Mouse (Mus musculus) bone marrow, adult 2 months (tissue): ENCODE data around the gene Otof. TPM values are rescaled to one million over a fixed set of nuclear protein-coding genes. Genes with fewer than 3 reads are reported as not detected.

Experiments used
- H3K27ac ChIP-seq: fragments of 200-500 bp; 2 replicates; pipeline ENCODE4 v1.5.1; 2012; ENCODE audit warnings: low read depth, mild to moderate bottlenecking, control low read depth, inconsistent platforms, low read length; ENCODE audit not compliant: control insufficient read depth, poor library complexity, insufficient read depth
- H3K4me1 ChIP-seq: fragments of 200-500 bp; 2 replicates; pipeline ENCODE4 v1.6.1; 2011; ENCODE audit warnings: low read length; ENCODE audit not compliant: control insufficient read depth, insufficient read depth
- H3K4me3 ChIP-seq: fragments of 200-500 bp; replicated peaks from 2 replicates; pipeline ENCODE3; 2011; ENCODE audit warnings: mild to moderate bottlenecking, low read depth, low read length, control low read depth; ENCODE audit not compliant: control insufficient read depth
- CTCF ChIP-seq: fragments of 200-500 bp; IDR thresholded peaks from 2 replicates; pipeline ENCODE4 v1.5.1; 2011; ENCODE audit warnings: low read length, control low read depth; ENCODE audit not compliant: control insufficient read depth, insufficient read depth
- POLR2A ChIP-seq: fragments of 200-500 bp; IDR thresholded peaks from 2 replicates; pipeline ENCODE4 v1.6.1; 2011; ENCODE audit warnings: low read depth, mild to moderate bottlenecking, control low read depth, low read length, borderline replicate concordance; ENCODE audit not compliant: control insufficient read depth
- WGBS: fragments of 180-500 bp; shearing (Covaris S2); methylation state at CpG from one replicate; pipeline ENCODE4 v1.1.7; 2018; 5-methylcytosine and 5-hydroxymethylcytosine counted together
- polyA plus RNA-seq: library from polyadenylated mRNA; stranded (reverse); fragments of >200 nt; gene quantifications from 2 replicates; pipeline ENCODE4 v1.2.4, GENCODE M21; 2011; ENCODE audit warnings: low replicate concordance; ENCODE audit not compliant: missing spikeins, insufficient read depth, insufficient read length

Gene Otof
- polyA plus RNA-seq, 1 experiment = not detected

DNA sequence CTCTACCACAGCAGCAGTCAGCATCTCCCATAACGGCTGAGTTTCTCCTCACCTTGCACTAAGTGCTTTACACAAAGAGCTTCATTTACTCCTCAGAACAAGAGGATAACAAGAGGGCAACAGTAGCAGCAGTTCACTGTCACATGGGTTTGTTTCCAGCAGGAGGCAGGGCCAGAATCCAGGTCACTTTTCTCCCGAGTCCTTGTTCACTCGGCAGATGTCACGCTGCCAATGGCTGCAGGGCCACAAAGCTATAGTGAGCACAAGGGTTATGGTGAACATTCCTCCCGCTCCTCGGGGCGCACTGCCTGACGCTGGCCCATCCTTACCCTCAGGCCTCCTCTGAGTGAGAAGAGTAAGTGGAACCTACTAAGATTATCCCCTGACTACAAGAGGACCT, 21.8 kb upstream of the Otof start:
- Histone ChIP-seq H3K4me3 (no peak overlapping the region), H3K4me1 (no peaks in the 10 kb centered on the region), H3K27ac (no peak overlapping the region)
- TF ChIP-seq POLR2A (no peak), CTCF (no peak)
- 80% methylated on average over 8 of the region's 8 CpGs for WGBS

- H3K27ac ChIP-seq = no peak overlapping the region
- H3K4me3 ChIP-seq = no peak overlapping the region
- WGBS = 14% methylated on average over 5 of the region's 5 CpGs
- peak; percentile 86 for TF ChIP-seq CTCF
- no peak for TF ChIP-seq POLR2A
- H3K4me1 ChIP-seq = no peaks in the 10 kb centered on the region
These were observed 20.6 kb upstream of the Otof start for GRCm38 (mm10) chr5:30482319-30482718.

DNA sequence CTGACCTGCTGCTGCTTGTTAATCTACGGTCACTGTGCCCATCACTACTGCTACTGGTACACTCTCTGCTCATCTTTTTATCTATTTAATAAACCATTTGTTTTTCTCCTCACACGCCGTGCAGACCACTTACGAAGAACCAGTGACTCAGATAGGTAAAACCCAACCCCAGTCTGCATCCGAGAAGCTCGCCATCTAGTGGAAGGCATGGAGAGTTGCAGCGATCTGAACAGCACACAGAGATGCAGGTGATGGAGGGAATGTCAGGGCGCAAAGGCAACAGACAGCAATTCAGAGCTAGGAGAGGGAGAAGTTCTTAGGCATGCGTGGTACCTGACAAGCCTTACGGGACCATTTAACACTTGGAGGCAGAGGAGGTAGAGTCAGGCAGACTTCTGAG, 14.8 kb upstream of the Otof start:
- WGBS = 33% methylated on average over 10 of the region's 10 CpGs

DNA sequence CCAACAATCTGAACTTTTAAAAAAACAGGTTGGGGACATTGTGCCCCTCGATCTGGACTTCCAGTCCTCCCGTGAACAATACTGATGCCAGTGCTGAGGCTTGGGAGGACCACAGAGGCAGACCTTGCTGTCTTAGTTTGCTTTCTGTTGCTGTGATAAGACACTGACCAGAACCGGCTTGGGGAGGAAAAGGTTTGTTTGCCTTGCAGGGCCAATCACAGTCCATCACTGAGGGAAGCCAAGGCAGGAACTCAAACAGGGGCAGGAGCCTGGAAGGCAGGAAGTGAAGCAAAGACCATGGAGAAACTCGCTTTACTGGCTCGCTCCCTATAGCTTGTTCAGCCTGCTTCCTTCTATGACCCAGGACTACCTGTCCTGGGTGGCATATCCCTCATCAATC, 10.4 kb upstream of the Otof start:
- H3K27ac ChIP-seq = no peak overlapping the region
- H3K4me3 ChIP-seq = no peak overlapping the region
- TF ChIP-seq CTCF = no peak
- no peak for TF ChIP-seq POLR2A
- WGBS = 40% methylated on average over 5 of the region's 5 CpGs
- no peaks in the 10 kb centered on the region for H3K4me1 ChIP-seq

More for the DNA sequence above, 14.8 kb upstream of the Otof start:
- H3K4me1 ChIP-seq = no peaks in the 10 kb centered on the region
- H3K4me3 ChIP-seq = no peak overlapping the region
- H3K27ac ChIP-seq = no peak overlapping the region
- TF ChIP-seq POLR2A (no peak), CTCF (peak; percentile 78)

DNA sequence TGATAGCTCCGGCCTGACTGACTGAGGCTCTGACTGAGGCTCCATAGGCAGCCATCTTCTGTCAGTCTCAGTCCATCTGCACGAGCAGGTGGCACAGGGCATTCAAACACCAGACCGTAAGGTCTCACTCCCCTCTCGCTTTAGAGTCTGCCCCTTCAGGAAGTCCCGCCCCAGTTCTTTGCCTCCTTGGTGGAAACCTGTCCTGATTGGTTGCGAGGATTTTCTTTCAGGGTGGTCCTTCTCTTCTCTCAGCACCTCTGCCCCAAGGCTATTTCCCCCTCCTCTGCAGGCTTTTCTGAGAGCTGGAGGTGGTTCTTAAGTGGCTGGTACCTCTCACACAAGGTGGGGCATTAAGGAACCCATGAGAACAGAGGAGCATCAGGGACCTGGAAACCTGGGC, 8.7 kb upstream of the Otof start:
- no peak for TF ChIP-seq POLR2A
- TF ChIP-seq CTCF = no peak
- H3K4me1 ChIP-seq = no peaks in the 10 kb centered on the region
- WGBS = 53% methylated on average over 6 of the region's 6 CpGs
- H3K27ac ChIP-seq = no peak overlapping the region
- H3K4me3 ChIP-seq = no peak overlapping the region

DNA sequence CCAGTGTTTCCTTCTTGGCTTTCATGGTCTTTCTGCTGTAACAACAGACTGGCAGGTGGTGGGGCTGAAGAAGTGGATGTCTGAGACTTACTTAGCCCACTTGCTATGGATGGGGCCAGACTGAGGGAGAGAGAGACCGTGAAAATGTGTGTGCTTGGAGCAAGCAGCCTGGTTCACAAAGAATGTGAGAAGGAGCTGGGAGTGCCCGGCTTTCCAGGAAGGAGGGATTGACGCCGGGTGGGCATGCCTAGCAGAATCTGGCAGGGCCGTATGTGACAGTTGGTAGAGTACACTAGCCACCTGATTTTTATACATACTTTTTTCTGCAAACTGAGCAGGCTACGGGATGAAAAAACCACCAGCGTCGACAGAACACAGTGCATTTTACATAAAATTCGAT, 4.6 kb upstream of the Otof start:
- Histone ChIP-seq H3K4me3 (no peak overlapping the region), H3K4me1 (no peaks in the 10 kb centered on the region), H3K27ac (no peak overlapping the region)
- 47% methylated on average over 9 of the region's 9 CpGs for WGBS
- no peak for TF ChIP-seq CTCF
- TF ChIP-seq POLR2A = no peak

GRCm38 (mm10) chr5:30465861-30466260, 4.1 kb upstream of the Otof start, which contains the start of gene 1700001C02Rik:
Gene 1700001C02Rik, plus strand, starts transcription at chr5:30466047.
- H3K27ac ChIP-seq = no peak within 1 kb of the TSS
- no peak within 1 kb of the TSS for H3K4me3 ChIP-seq
- TF ChIP-seq POLR2A (no peak), CTCF (no peak)
- no peaks in the 10 kb centered on the region for H3K4me1 ChIP-seq
- 20% methylated on average over 21 of the region's 21 CpGs for WGBS

- Histone ChIP-seq H3K27ac (no peak overlapping the region; the same call in 1 of the 2 replicates), H3K4me1 (no peaks in the 10 kb centered on the region), H3K4me3 (no peak overlapping the region)
- WGBS = 55% methylated on average over 4 of the region's 4 CpGs
- TF ChIP-seq POLR2A (no peak), CTCF (no peak)
These were observed 1.6 kb downstream of the Otof start for GRCm38 (mm10) chr5:30460155-30460554.

- no peak overlapping the region for H3K4me3 ChIP-seq
- H3K4me1 ChIP-seq = no peaks in the 10 kb centered on the region
- no peak overlapping the region for H3K27ac ChIP-seq
- WGBS = 36% methylated on average over 6 of the region's 6 CpGs
- TF ChIP-seq CTCF (no peak), POLR2A (no peak)
These were observed 5.7 kb downstream of the Otof start for GRCm38 (mm10) chr5:30456056-30456455.
